Mouse (Mus musculus) kidney, adult 18-20 months (tissue): ENCODE results near the gene Cd80.
"Not testable (repeated sequence)": the region's sequence is repeated elsewhere in the genome, so short reads cannot be mapped to it uniquely, and the experiment has no call there.

Experiments
- DNase-seq: peaks from one replicate; pipeline ENCODE4 v3.0.0; 2021

Cd80 gene

DNA sequence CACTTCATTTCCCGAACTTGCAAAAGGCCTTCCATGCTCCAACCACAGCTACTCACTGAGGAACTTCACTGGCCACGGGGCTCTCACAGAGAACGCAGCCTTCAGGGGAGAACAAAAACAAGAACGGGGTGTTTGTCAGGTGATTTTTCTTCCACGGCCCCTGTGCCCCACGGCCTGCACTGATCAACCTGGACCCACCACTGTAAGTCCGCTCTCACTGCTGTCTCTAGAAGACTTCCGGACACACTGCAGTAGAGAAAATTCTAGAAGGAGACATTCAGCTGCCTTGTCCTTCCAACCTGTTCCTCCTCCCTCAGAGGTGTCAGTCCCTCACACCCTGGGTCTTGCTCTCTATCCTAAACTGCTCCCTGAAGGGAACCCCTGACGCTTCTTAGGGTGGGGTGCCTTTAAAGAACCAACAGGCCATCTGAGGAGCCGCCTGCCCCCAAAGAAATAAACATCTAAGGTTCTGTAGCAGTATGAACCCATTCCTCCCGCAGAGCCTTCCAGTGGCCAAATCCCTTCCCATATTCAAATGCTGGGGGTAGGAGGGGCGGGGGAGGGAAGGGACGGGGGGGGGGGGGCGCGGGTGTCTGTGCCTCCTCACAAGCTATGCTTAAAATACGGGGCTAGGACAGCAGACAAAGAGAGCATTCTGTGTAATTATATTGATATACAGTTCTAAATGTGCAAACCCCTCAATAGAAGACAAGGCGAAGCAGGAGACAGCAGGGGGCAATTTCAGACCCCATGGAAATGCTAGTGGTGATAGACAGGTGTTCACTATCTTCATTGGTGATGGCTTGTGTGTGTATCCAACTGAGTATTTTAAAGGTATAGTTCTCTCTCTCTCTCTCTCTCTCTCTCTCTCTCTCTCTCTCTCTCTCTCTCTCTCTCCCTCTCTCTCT is at the start of gene Cd80:
Cd80 (plus strand) TSS at position 51 of the 908 bp plus-strand sequence.
- DNase-seq, result no peak

DNA sequence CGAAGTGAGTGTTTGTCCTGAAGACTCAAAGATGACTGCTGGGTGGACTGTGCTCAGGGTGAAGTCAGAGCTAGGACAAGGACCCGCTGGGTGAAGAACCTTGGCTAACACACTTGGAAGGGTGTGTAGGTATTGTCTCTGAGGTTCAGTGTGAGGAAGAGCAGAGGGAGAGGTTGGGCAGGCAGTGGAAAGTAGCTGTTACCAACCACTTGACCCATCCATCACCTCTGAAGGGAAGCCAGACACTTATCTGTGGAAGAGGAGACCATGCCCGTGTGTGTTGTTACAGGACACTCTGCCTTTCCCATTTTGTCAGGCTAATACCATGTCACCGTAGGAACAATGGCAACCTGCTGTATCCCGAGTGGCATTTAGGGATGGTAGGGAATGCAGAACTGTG is 49.1 kb upstream of the Cd80 start:
- DNase-seq, result no peak

DNA sequence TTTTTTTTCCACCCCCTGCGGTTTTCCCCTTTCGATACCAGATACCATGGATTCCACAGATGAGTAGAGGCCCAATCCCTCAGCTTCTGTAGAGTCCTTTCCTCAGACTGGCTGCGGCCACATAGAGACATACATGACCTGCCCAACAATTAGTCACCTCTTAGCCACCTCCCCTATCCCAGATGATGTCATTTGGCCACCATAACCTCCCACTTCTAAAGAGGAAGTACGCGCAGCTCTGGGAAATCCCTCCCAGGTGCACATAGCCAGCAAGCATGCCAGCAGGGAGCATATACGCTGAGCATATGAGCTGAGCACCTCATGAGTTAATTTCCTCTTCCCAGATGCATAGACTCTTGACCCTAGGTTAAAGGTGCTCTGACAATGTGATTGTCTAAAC is 48.7 kb upstream of the Cd80 start:
- DNase-seq, result no peak

GRCm38 (mm10) chr16:38407584-38407983 is 47.8 kb upstream of the Cd80 start:
- no peak for DNase-seq

GRCm38 (mm10) chr16:38408416-38408815 is 46.9 kb upstream of the Cd80 start:
- no peak for DNase-seq

- DNase-seq, result no peak
These were observed 40.4 kb upstream of the Cd80 start for GRCm38 (mm10) chr16:38414953-38415352.

DNA sequence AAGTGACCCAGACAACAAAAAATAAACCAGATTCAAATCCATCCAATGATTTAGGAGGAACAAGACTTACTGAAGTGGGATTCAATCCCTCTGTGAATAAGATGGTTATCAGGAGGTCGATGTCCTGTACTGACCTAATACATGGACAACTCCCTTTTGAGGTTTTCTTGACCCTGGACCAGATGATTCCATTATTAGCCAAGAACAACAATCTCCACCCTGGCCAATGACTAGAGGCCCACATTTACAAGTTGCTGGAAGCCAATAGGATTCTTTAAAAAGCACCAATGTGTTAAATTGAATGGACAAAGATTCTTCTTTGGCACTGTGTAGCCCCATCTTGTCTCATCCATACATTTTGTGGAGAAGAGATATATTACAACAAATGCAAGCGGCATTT is 30.0 kb upstream of the Cd80 start:
- DNase-seq, result no peak

GRCm38 (mm10) chr16:38425799-38426198 is 29.6 kb upstream of the Cd80 start:
- DNase-seq, result no peak

- no peak for DNase-seq
These were observed 23.7 kb upstream of the Cd80 start for GRCm38 (mm10) chr16:38431446-38432185.

GRCm38 (mm10) chr16:38432498-38433425 is 22.6 kb upstream of the Cd80 start, which contains the start of gene Pla1a:
Gene Pla1a (minus strand): TSS chr16:38433145.
- peak; percentile 10 for DNase-seq

- DNase-seq, result no peak
These were observed 21.8 kb upstream of the Cd80 start for GRCm38 (mm10) chr16:38433514-38433913.

GRCm38 (mm10) chr16:38434295-38434795 is 21.0 kb upstream of the Cd80 start:
- DNase-seq, result no peak

- DNase-seq, result no peak
These were observed 16.2 kb upstream of the Cd80 start for GRCm38 (mm10) chr16:38439190-38439589.

GRCm38 (mm10) chr16:38440403-38440802 is 15.0 kb upstream of the Cd80 start:
- no peak for DNase-seq

DNA sequence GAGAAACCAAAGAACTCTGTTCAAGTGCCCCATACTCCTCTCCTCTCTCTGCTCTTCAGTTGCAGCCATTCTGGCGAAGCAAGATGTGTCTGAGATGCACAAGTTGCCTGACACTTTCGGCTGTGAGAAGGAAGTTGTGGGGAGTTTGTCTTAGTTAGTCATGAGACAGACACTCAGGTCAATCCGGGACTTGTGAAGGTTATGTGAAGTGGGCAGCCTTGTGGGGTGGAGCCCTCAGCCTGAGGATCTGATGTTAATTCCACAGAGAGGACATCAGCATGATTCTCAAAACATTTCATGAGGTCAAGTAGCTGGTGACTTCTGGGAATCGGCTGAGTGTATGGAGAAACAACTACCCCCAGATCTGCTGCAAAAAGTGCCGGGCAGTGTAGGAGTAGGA is 13.8 kb upstream of the Cd80 start:
- no peak for DNase-seq

DNA sequence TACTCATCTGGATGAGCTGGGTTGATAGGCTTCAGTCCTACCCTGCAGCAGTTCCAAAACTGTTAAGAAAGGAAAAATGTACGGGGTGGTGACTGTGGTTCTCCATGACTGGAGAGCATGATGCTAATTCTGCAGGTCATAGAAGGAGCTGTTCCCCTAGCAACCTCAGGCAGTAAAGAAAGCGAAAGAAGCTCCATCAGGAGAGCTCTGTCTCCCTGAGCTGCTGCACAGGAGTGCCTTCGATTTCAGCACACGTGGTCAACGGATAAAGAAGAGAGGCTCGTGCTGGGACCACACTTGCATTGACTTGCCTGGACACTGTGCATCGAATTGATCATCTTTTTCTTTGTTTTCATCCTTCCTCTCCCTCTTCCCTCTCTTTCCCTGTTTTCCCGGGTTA is 13.1 kb upstream of the Cd80 start:
- DNase-seq, result no peak

DNA sequence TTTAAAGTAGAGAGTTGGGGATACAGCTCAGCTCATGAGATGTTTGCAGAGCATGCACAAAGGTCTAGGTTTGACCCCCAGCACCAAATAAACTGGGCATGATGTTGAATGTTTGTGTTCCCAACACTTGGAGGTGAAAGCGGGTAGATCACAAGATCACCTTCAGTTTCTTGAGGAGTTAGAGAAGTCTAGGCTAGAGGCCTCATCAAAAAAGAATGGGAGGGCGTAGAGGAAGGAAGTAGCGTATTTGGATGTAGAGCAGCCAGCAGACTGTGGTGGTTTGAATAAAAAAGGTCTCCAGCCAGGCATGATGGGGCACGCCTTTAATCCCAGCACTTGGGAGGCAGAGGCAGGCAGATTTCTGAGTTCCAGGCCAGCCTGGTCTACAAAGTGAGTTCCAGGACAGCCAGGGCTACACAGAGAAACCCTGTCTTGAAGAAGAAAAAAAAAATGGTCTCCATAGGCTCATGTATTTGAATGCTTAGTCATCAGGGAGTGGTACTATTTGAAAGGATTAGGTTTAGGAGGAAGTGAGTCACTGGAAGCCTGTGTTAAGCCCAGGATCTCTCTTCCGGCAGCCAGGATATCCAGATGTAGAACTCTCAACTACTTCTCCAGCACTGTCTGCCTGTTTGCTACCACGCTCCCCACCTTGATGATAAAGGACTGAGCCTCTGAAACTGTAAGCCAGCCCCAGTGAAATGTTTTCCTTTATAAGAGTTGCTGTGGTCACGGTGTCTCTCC is 11.5 kb upstream of the Cd80 start:
- DNase-seq, result no peak

DNA sequence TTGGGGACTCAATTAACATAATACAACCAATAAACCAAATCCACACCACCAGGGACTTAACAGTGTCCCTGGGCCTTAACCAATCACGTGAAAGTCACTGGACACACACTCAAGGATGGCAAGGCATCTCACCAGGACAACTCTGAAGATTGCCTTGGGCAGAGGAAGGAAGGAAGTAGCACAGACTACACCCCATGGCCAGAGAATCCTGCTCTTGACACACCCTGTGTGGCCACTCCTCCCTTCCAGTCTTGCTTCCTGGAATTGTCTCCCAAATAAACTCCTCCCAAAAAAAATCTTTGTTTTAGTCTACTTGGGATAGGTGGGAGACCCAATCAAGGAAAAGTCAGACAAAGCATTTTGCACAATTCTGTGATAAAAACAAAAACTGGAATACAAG is 10.3 kb upstream of the Cd80 start:
- no peak for DNase-seq

DNA sequence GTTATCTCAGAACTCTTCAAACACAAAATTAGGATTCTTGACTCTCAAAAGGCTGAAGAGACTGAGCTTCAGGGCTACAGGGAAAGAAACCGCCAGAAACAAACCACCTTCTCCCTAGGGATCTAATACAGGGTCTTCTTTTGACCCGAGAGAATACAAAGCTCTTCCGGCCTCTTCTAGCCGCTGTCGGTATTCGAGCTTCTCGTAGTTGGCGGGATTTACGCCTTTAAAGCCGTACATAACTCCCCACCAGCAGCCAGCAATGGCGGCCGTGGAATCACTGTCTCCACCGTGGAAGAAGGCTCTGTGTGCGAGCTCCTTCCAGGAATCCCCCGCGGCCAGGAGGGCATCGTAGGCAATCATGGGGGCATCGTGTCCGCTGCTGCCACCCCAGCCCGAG is 9.8 kb upstream of the Cd80 start:
- DNase-seq, result no peak

GRCm38 (mm10) chr16:38446141-38446540 is 9.2 kb upstream of the Cd80 start:
- DNase-seq, result not testable (repeated sequence)

GRCm38 (mm10) chr16:38447366-38447765 is 8.0 kb upstream of the Cd80 start:
- no peak for DNase-seq

DNA sequence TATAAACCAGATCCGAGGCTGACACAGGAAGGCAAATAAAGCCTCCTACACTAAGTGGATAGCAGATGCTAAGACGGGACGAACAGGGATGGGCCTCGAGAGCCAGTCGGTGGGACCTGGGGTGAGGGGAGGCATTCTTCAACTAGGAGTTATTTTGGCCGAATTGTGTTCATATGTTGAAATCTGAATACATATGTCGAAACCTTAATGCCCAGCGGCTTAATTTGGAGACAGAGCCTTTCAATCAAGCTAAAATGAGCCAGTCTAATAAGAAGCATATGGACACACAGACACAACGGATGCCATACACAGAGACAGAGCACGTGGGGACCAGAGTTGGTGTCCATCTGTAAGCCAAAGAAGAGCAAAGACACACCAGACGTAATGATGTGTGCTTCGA is 6.9 kb upstream of the Cd80 start:
- no peak for DNase-seq
